Mouse (Mus musculus) lung, adult 2 months (tissue): ENCODE measurements around the gene Ankdd1b. TPM values are rescaled to one million over a fixed set of nuclear protein-coding genes. Genes with fewer than 3 reads are reported as not detected.

Source experiments
- DNase-seq: peaks from one replicate; pipeline ENCODE4 v3.0.0; 2022
- H3K4me1 ChIP-seq: fragments of 200-500 bp; 2 replicates; pipeline ENCODE4 v1.6.1; 2011; ENCODE audit warnings: low read length; ENCODE audit not compliant: control insufficient read depth, insufficient read depth
- H3K4me3 ChIP-seq: fragments of 200-500 bp; replicated peaks from 2 replicates; pipeline ENCODE3; 2011; ENCODE audit warnings: low read depth, mild to moderate bottlenecking, control low read depth, low read length; ENCODE audit errors: extremely low read depth
- CTCF ChIP-seq: fragments of 200-500 bp; IDR thresholded peaks from 2 replicates; pipeline ENCODE4 v1.5.1; 2011; ENCODE audit warnings: mild to moderate bottlenecking, low read length, control low read depth; ENCODE audit not compliant: insufficient read depth
- POLR2A ChIP-seq: fragments of 200-500 bp; IDR thresholded peaks from 2 replicates; pipeline ENCODE4 v1.6.1; 2011; ENCODE audit warnings: low read depth, mild to moderate bottlenecking, control low read depth, low read length, borderline replicate concordance; ENCODE audit errors: extremely low read depth
- WGBS: fragments of 180-500 bp; shearing (Covaris S2); methylation state at CpG from one replicate; pipeline ENCODE4 v1.1.7; 2018; 5-methylcytosine and 5-hydroxymethylcytosine counted together
- polyA plus RNA-seq: library from polyadenylated mRNA; depleted of rRNA; stranded (reverse); fragments of >200 nt; gene quantifications from 2 replicates; pipeline ENCODE4 v1.2.3, GENCODE M21; 2012

Gene Ankdd1b
- polyA plus RNA-seq, 1 experiment, result 0.06 TPM

GRCm38 (mm10) chr13:96458606-96459005, 12.4 kb downstream of the Ankdd1b start:
- 85% methylated on average over 4 of the region's 4 CpGs for WGBS
- no peaks in the 10 kb centered on the region for H3K4me1 ChIP-seq
- no peak overlapping the region for H3K4me3 ChIP-seq
- DNase-seq, result no peak
- TF ChIP-seq POLR2A (no peak), CTCF (no peak)

GRCm38 (mm10) chr13:96458018-96458417, 13.0 kb downstream of the Ankdd1b start:
- 79% methylated on average over 5 of the region's 5 CpGs for WGBS
- Histone ChIP-seq H3K4me3 (no peak overlapping the region), H3K4me1 (no peaks in the 10 kb centered on the region)
- no peak for TF ChIP-seq CTCF
- no peak for TF ChIP-seq POLR2A
- DNase-seq, result no peak

GRCm38 (mm10) chr13:96457566-96457965, 13.4 kb downstream of the Ankdd1b start:
- no peak overlapping the region for H3K4me3 ChIP-seq
- 93% methylated on average over 5 of the region's 5 CpGs for WGBS
- no peak for DNase-seq
- no peak for TF ChIP-seq POLR2A
- no peak for TF ChIP-seq CTCF
- no peaks in the 10 kb centered on the region for H3K4me1 ChIP-seq

- no peak for DNase-seq
- TF ChIP-seq POLR2A (no peak), CTCF (no peak)
- no peak overlapping the region for H3K4me3 ChIP-seq
- no peaks in the 10 kb centered on the region for H3K4me1 ChIP-seq
- 62% methylated on average over 3 of the region's 3 CpGs for whole genome bisulfite sequencing
These were observed 16.7 kb downstream of the Ankdd1b start for GRCm38 (mm10) chr13:96454288-96454687.

GRCm38 (mm10) chr13:96452621-96453020, 18.4 kb downstream of the Ankdd1b start:
- TF ChIP-seq CTCF, result no peak
- no peak for TF ChIP-seq POLR2A
- WGBS, result 93% methylated on average over 3 of the region's 3 CpGs
- Histone ChIP-seq H3K4me3 (no peak overlapping the region), H3K4me1 (no peaks in the 10 kb centered on the region)
- no peak for DNase-seq

GRCm38 (mm10) chr13:96451386-96452140, 19.4 kb downstream of the Ankdd1b start:
- no peak for DNase-seq
- TF ChIP-seq CTCF, result no peak
- TF ChIP-seq POLR2A, result no peak
- H3K4me1 ChIP-seq, result no peaks in the 10 kb centered on the region
- no peak overlapping the region for H3K4me3 ChIP-seq
- 80% methylated on average over 11 of the region's 11 CpGs for WGBS

GRCm38 (mm10) chr13:96450869-96451268, 20.1 kb downstream of the Ankdd1b start:
- WGBS, result 82% methylated on average over 7 of the region's 7 CpGs
- Histone ChIP-seq H3K4me1 (no peaks in the 10 kb centered on the region), H3K4me3 (no peak overlapping the region)
- DNase-seq, result no peak
- no peak for TF ChIP-seq POLR2A

- TF ChIP-seq POLR2A (no peak), CTCF (no peak)
- DNase-seq, result no peak
- Histone ChIP-seq H3K4me3 (no peak overlapping the region), H3K4me1 (no peaks in the 10 kb centered on the region)
- WGBS, result 80% methylated on average over 11 of the region's 11 CpGs
These were observed 20.7 kb downstream of the Ankdd1b start for GRCm38 (mm10) chr13:96450205-96450856.

GRCm38 (mm10) chr13:96440436-96440835, 30.6 kb downstream of the Ankdd1b start:
- WGBS, result 90% methylated on average over 4 of the region's 4 CpGs
- Histone ChIP-seq H3K4me1 (no peaks in the 10 kb centered on the region), H3K4me3 (no peak overlapping the region)
- TF ChIP-seq CTCF, result no peak
- no peak for TF ChIP-seq POLR2A
- no peak for DNase-seq

- WGBS, result 67% methylated on average over 1 of the region's 1 CpGs
- Histone ChIP-seq H3K4me3 (no peak overlapping the region), H3K4me1 (peaks cover 24% of the 10 kb centered on the region)
- no peak for TF ChIP-seq CTCF
- TF ChIP-seq POLR2A, result no peak
- DNase-seq, result no peak
These were observed 34.1 kb downstream of the Ankdd1b start for GRCm38 (mm10) chr13:96436921-96437320.
